In genomic region chr16:31682291-31682690, GRCm38 (mm10) we compare ENCODE assay signal across 17 mouse cellular contexts.
"Had no signal": no experiment of that assay in that cellular context is flagged by ENCODE, and none has a peak within 500 bp of the region (broad histone marks: within the 10 kb centered on the region; RNA-seq: fewer than 3 reads in every experiment).

No protein-coding gene starts in this region.

- H3K4me2 ChIP-seq: neural tube, embryonic 12.5 days; neural tube, embryonic 13.5 days; neural tube, embryonic 15.5 days; stomach, embryonic 15.5 days had no signal

- H3K36me3 ChIP-seq: neural tube, embryonic 12.5 days; neural tube, embryonic 15.5 days; stomach, embryonic 15.5 days had no signal

- H3K27ac ChIP-seq: neural tube, embryonic 12.5 days; neural tube, embryonic 13.5 days; neural tube, embryonic 15.5 days; stomach, embryonic 15.5 days; stomach, postnatal 0 days had no signal

- H3K9ac ChIP-seq: neural tube, embryonic 12.5 days; neural tube, embryonic 13.5 days; neural tube, embryonic 15.5 days; stomach, embryonic 15.5 days had no signal

- H3K27me3 ChIP-seq: neural tube, embryonic 12.5 days; neural tube, embryonic 13.5 days; neural tube, embryonic 15.5 days; stomach, embryonic 15.5 days had no signal

- H3K4me1 ChIP-seq: neural tube, embryonic 12.5 days; neural tube, embryonic 13.5 days; neural tube, embryonic 15.5 days; stomach, embryonic 15.5 days had no signal

- DNase-seq: retina, postnatal 1 day; right cerebral cortex, adult 18-20 months; right cerebral cortex, postnatal 14 days; right cerebral cortex, postnatal 25 days; right cerebral cortex, postnatal 4 days; spleen, adult 18-20 months; thymus, adult 18-20 months; thymus, adult 2 months; thymus, postnatal 14 days; thymus, postnatal 25 days; thymus, postnatal 36 days; thymus, postnatal 4 days had no signal

- H3K4me3 ChIP-seq: neural tube, embryonic 12.5 days; neural tube, embryonic 13.5 days; neural tube, embryonic 15.5 days; stomach, embryonic 15.5 days had no signal

- H3K9me3 ChIP-seq: neural tube, embryonic 12.5 days; neural tube, embryonic 13.5 days; neural tube, embryonic 15.5 days; stomach, embryonic 15.5 days had no signal
